Mouse (Mus musculus): ENCODE data around the gene Fbxo3. TPM values are rescaled to one million over a fixed set of nuclear protein-coding genes. Genes with fewer than 3 reads are reported as not detected.
"Not testable (repeated sequence)": the region's sequence is repeated elsewhere in the genome, so short reads cannot be mapped to it uniquely, and the experiment has no call there.

The Fbxo3 gene
- polyA plus RNA-seq, 1 experiment from 2014 or later = 64.3 TPM

DNA sequence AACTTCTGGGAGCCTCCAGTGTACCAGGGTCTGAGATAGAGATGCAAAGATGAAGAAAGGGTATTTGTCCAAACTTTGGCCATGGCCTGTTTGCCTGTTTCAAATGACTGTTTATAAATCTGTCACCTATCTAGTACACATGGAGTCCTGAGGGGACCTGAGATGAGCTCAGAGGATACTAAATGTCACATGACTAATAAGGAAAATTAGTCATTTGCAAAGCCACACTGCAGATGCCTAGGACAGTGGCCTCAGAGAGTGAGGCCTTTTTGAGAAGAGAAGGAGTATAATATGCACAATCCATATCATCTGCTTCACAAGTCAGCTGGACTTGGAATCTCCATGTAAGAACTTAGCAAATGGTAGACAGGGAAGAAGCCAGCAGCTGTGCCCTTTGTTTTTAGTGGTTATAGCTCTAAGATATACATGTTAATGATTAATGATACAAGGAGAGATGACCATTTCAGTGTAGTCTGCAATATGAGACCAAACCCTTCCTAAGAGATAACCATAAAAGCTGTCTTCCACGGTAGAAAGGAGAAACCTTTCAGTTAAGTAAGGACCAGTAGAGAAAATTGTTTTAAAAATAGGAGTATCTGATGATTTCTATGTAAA is 54.0 kb downstream of the Fbxo3 start:
- H3K4me3 ChIP-seq (replicated peaks; ENCODE audit: low read length); H3K4me1 ChIP-seq (replicated peaks; ENCODE audit: control insufficient read depth, insufficient read depth, low read length); H3K9me3 ChIP-seq (ENCODE audit: control insufficient read depth, low read length); H3K9ac ChIP-seq (replicated peaks; ENCODE audit: low read depth, low read length); H3K36me3 ChIP-seq (ENCODE audit: control insufficient read depth, insufficient read depth); H3K27ac ChIP-seq (ENCODE audit: low read length); H3K27me3 ChIP-seq (replicated peaks; ENCODE audit: control insufficient read depth, insufficient read depth, low read length); ATAC-seq; H3K4me2 ChIP-seq (ENCODE audit: low read length): not testable (repeated sequence)
- WGBS = no CpG with 5 or more reads among the region's 1 CpGs

- H3K27me3 ChIP-seq (replicated peaks; ENCODE audit: control insufficient read depth, insufficient read depth, low read length) = no peaks in the 10 kb centered on the region
- ATAC-seq = no peak
These were observed 55.0 kb downstream of the Fbxo3 start for GRCm38 (mm10) chr2:104082474-104082873.

DNA sequence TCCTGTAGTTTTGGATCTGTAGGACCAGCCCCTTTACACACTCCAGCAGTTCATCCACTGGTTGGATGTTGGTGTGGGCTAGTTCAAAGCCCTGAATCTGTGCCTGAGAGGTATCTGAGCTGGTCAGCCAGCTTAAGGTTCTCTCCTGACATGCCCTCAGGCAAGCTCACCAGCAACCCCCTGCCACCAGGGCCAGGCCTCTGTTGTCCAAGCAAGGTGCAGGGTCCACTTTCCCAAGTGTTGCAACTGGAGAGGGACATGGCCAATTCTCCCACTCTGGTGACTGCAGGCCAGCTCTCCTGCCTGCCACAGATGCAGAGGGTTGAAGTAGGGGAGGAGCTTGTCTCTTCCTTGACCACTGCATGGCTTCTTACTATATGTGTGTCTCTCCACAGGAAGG is 56.5 kb downstream of the Fbxo3 start:
- H3K4me1 ChIP-seq (replicated peaks; ENCODE audit: control insufficient read depth, insufficient read depth, low read length); H3K27ac ChIP-seq (ENCODE audit: low read length); H3K4me2 ChIP-seq (ENCODE audit: low read length); H3K36me3 ChIP-seq (ENCODE audit: control insufficient read depth, insufficient read depth); H3K9ac ChIP-seq (replicated peaks; ENCODE audit: low read depth, low read length); H3K27me3 ChIP-seq (replicated peaks; ENCODE audit: control insufficient read depth, insufficient read depth, low read length); ATAC-seq; H3K4me3 ChIP-seq (replicated peaks; ENCODE audit: low read length); H3K9me3 ChIP-seq (ENCODE audit: control insufficient read depth, low read length): not testable (repeated sequence)

More at GRCm38 (mm10) chr2:104082474-104082873, 55.0 kb downstream of the Fbxo3 start:
- Histone ChIP-seq H3K9ac (replicated peaks; ENCODE audit: low read depth, low read length) (no peak overlapping the region), H3K4me3 (replicated peaks; ENCODE audit: low read length) (no peak overlapping the region), H3K27ac (ENCODE audit: low read length) (no peak overlapping the region), H3K4me1 (replicated peaks; ENCODE audit: control insufficient read depth, insufficient read depth, low read length) (no peaks in the 10 kb centered on the region), H3K4me2 (ENCODE audit: low read length) (no peak overlapping the region), H3K36me3 (ENCODE audit: control insufficient read depth, insufficient read depth) (no peaks in the 10 kb centered on the region), H3K9me3 (ENCODE audit: control insufficient read depth, low read length) (no peaks in the 10 kb centered on the region)

- not testable (repeated sequence) for H3K9ac ChIP-seq (replicated peaks; ENCODE audit: low read depth, low read length); H3K36me3 ChIP-seq (ENCODE audit: control insufficient read depth, insufficient read depth); H3K9me3 ChIP-seq (ENCODE audit: control insufficient read depth, low read length); H3K27ac ChIP-seq (ENCODE audit: low read length); H3K4me3 ChIP-seq (replicated peaks; ENCODE audit: low read length); H3K4me2 ChIP-seq (ENCODE audit: low read length); H3K4me1 ChIP-seq (replicated peaks; ENCODE audit: control insufficient read depth, insufficient read depth, low read length); ATAC-seq; H3K27me3 ChIP-seq (replicated peaks; ENCODE audit: control insufficient read depth, insufficient read depth, low read length)
- 80% methylated on average over 1 of the region's 1 CpGs for WGBS
These were observed 60.0 kb downstream of the Fbxo3 start for GRCm38 (mm10) chr2:104087562-104087961.

GRCm38 (mm10) chr2:104093305-104093704 is 65.8 kb downstream of the Fbxo3 start:
- H3K9ac ChIP-seq (replicated peaks; ENCODE audit: low read depth, low read length) = no peak overlapping the region
- ATAC-seq = no peak
- H3K27me3 ChIP-seq (replicated peaks; ENCODE audit: control insufficient read depth, insufficient read depth, low read length) = no peaks in the 10 kb centered on the region
- no peaks in the 10 kb centered on the region for H3K36me3 ChIP-seq (ENCODE audit: control insufficient read depth, insufficient read depth)
- H3K4me3 ChIP-seq (replicated peaks; ENCODE audit: low read length) = no peak overlapping the region
- H3K4me1 ChIP-seq (replicated peaks; ENCODE audit: control insufficient read depth, insufficient read depth, low read length) = 0 out of 2 replicates have a peak, but pooled peaks cover 3% of the 10 kb centered on the region
- no peaks in the 10 kb centered on the region for H3K9me3 ChIP-seq (ENCODE audit: control insufficient read depth, low read length)
- 86% methylated on average over 2 of the region's 2 CpGs for WGBS
- H3K4me2 ChIP-seq (ENCODE audit: low read length) = no peak overlapping the region
- no peak overlapping the region for H3K27ac ChIP-seq (ENCODE audit: low read length)

GRCm38 (mm10) chr2:104095741-104096213 is 68.3 kb downstream of the Fbxo3 start, which contains the start of gene Cd59a:
Cd59a (plus strand) TSS chr2:104095801.
- Histone ChIP-seq H3K4me1 (replicated peaks; ENCODE audit: control insufficient read depth, insufficient read depth, low read length) (0 out of 2 replicates have a peak, but pooled peaks cover 3% of the 10 kb centered on the region), H3K4me2 (ENCODE audit: low read length) (peak within 1 kb of the TSS; percentile 44), H3K9me3 (ENCODE audit: control insufficient read depth, low read length) (no peaks in the 10 kb centered on the region), H3K27me3 (replicated peaks; ENCODE audit: control insufficient read depth, insufficient read depth, low read length) (no peaks in the 10 kb centered on the region), H3K9ac (replicated peaks; ENCODE audit: low read depth, low read length) (peak within 1 kb of the TSS; percentile 44), H3K27ac (ENCODE audit: low read length) (no peak within 1 kb of the TSS), H3K4me3 (replicated peaks; ENCODE audit: low read length) (peak within 1 kb of the TSS; percentile 37), H3K36me3 (ENCODE audit: control insufficient read depth, insufficient read depth) (no peaks in the 10 kb centered on the region)
- 8% methylated on average over 15 of the region's 15 CpGs for WGBS
- ATAC-seq = peak; percentile 82

- Histone ChIP-seq H3K4me1 (replicated peaks; ENCODE audit: control insufficient read depth, insufficient read depth, low read length) (0 out of 2 replicates have a peak, but pooled peaks cover 3% of the 10 kb centered on the region), H3K4me2 (ENCODE audit: low read length) (peak overlapping the region; percentile 44), H3K27ac (ENCODE audit: low read length) (no peak overlapping the region), H3K36me3 (ENCODE audit: control insufficient read depth, insufficient read depth) (no peaks in the 10 kb centered on the region), H3K9ac (replicated peaks; ENCODE audit: low read depth, low read length) (no peak overlapping the region), H3K9me3 (ENCODE audit: control insufficient read depth, low read length) (no peaks in the 10 kb centered on the region), H3K4me3 (replicated peaks; ENCODE audit: low read length) (peak overlapping the region; percentile 37), H3K27me3 (replicated peaks; ENCODE audit: control insufficient read depth, insufficient read depth, low read length) (no peaks in the 10 kb centered on the region)
- WGBS = 44% methylated on average over 10 of the region's 10 CpGs
- ATAC-seq = no peak
These were observed 68.7 kb downstream of the Fbxo3 start for GRCm38 (mm10) chr2:104096256-104096655.

DNA sequence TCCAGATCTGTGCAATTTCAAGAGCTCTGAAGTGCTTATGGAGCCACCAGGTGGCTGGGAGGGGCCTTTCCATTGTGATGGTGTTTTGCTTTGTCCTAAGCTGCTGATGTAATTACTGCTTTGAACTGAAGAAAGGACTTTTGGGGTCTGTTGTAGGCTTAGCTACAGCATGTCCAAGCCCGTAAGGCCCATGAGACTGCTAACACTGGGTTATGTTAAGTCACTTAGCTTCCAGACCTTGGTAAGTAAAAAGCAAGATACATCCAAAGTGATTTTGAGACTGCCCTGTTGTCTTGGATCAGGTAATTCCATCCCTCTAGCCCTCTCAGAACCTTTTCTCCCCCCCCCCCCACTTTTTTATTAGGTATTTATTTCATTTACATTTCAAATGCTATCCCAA is 69.3 kb downstream of the Fbxo3 start:
- not testable (repeated sequence) for H3K4me3 ChIP-seq (replicated peaks; ENCODE audit: low read length); H3K4me2 ChIP-seq (ENCODE audit: low read length); H3K4me1 ChIP-seq (replicated peaks; ENCODE audit: control insufficient read depth, insufficient read depth, low read length); H3K27me3 ChIP-seq (replicated peaks; ENCODE audit: control insufficient read depth, insufficient read depth, low read length); ATAC-seq; H3K36me3 ChIP-seq (ENCODE audit: control insufficient read depth, insufficient read depth); H3K9me3 ChIP-seq (ENCODE audit: control insufficient read depth, low read length); H3K9ac ChIP-seq (replicated peaks; ENCODE audit: low read depth, low read length); H3K27ac ChIP-seq (ENCODE audit: low read length)
- WGBS = 55% methylated on average over 1 of the region's 1 CpGs

- WGBS = over 99% methylated on average over 4 of the region's 4 CpGs
- ATAC-seq; H3K4me2 ChIP-seq (ENCODE audit: low read length); H3K27me3 ChIP-seq (replicated peaks; ENCODE audit: control insufficient read depth, insufficient read depth, low read length); H3K9ac ChIP-seq (replicated peaks; ENCODE audit: low read depth, low read length); H3K36me3 ChIP-seq (ENCODE audit: control insufficient read depth, insufficient read depth); H3K4me1 ChIP-seq (replicated peaks; ENCODE audit: control insufficient read depth, insufficient read depth, low read length); H3K9me3 ChIP-seq (ENCODE audit: control insufficient read depth, low read length); H3K27ac ChIP-seq (ENCODE audit: low read length); H3K4me3 ChIP-seq (replicated peaks; ENCODE audit: low read length): not testable (repeated sequence)
These were observed 69.9 kb downstream of the Fbxo3 start for GRCm38 (mm10) chr2:104097396-104097795.
